Mouse (Mus musculus) lung, postnatal 4 days (tissue): ENCODE measurements around the gene Git1.
A peak's percentile ranks its signal among the peaks of the same experiment; 100 is the strongest.
"Not testable (repeated sequence)": the region's sequence is repeated elsewhere in the genome, so short reads cannot be mapped to it uniquely, and the experiment has no call there.

Experiments used
- DNase-seq, 2 experiments: peaks; one replicate each; pipeline ENCODE4 v3.0.0; 2021

The Git1 gene

DNA sequence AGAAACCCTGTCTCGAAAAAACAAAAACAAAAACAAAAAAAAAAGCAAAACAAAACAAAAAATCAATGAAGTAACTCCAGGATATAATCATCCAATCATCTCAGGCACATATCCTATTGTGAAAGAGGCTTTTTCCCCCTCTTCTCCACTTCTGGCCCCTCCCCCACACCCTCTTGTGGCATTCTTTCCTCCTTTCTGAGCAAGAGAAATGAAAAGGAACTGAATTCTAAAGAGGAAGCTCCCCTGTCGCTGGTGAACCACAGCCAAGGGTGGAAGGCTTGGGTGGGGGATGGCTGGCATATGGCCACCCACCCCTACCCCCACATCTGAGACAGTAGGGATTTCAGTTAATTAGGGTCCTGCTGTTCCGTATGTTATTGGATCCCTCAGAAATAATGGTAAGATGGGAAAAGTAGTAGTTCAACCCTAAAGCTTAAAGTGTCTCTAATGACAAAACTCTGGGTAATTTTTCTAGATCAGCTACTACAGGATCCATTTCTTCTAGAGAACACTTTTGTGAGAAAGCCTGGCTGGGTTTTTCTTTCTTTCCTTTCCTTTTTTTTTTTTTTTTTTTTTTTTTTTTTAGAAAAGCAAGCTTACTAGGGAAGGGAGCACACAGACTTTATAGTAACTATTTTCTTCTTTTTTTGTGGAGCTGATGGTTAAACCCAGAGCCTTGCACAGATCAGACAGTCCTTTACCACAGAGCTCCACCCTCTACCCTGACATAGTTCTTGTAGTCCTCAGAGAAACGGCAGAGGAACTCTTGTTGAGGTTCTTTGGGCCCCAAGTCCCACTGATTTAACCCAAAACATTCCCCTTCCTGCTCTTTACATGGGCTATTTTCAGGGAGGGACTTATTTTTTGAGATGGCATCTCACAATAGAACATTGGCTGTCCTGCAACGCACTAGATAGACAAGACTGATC is 27.5 kb downstream of the Git1 start:
- DNase-seq = peak; percentile 31 to 57

- DNase-seq = no peak
Measured at GRCm38 (mm10) chr11:77525804-77526486, 32.6 kb downstream of the Git1 start.

GRCm38 (mm10) chr11:77528420-77528819 is 35.1 kb downstream of the Git1 start:
- DNase-seq = not testable (repeated sequence)

GRCm38 (mm10) chr11:77529644-77530043 is 36.3 kb downstream of the Git1 start:
- DNase-seq = no peak

DNA sequence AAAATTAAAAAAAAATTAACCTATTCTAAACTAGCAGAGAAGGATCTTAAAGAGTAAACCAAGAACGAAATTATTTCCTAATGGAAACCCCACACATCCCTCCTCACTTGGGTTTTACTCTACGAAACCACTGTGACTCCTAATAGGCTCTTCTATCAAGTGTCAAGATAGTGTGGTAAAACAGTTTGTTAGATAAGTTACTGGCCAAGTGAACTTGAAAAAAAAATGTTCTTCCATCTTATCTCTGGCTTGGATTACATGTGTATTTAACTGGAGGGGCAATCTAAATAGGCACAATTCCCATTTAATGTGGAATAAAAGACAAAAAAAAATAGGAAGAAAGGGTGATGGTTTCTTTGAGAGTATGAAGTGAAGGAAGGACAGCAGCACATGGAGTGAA is 37.5 kb downstream of the Git1 start:
- no peak for DNase-seq

DNA sequence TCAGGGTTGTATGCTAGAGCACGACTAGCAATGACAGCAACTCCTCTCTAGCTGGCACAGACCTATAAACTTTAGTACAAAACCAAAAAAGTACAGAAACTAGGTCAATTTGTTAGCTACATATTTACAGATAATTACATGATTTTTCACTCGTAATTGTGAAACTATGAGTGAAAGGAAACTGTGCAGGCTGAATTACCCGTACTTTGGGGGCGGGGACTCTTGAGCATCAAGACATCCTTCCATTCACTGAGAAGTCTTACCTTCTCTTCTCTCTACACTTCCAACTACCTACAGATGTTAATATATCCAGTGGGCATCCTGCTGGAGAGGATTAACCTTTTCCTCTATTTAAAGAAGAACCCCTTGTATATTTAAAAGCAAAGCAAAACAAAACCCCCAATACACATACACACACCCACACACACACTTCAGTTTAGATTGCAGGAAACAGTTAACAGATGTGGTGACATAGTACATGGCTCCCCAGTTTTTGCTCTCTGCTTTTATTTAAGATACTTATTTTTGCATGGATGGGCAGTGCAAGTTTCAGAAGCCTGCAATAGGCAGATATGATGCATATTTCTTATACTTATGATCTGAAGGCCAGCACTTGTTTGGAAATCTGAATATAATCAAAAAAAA is 39.0 kb downstream of the Git1 start:
- no peak for DNase-seq

GRCm38 (mm10) chr11:77545261-77545660 is 51.9 kb downstream of the Git1 start:
- no peak for DNase-seq
